Mouse (Mus musculus): Measurements from ENCODE around the gene Ptprn2.
"Not testable (repeated sequence)": the region's sequence is repeated elsewhere in the genome, so short reads cannot be mapped to it uniquely, and the experiment has no call there.

Ptprn2 gene

GRCm38 (mm10) chr12:116515824-116516223, 30.3 kb downstream of the Ptprn2 start:
- no peak for DNase-seq (ENCODE audit: low spot score)

GRCm38 (mm10) chr12:116528861-116529260, 43.3 kb downstream of the Ptprn2 start:
- DNase-seq (ENCODE audit: low spot score): no peak

- DNase-seq (ENCODE audit: low spot score): no peak
Measured at GRCm38 (mm10) chr12:116533281-116533680, 47.8 kb downstream of the Ptprn2 start.

- DNase-seq (ENCODE audit: low spot score): no peak
Measured at GRCm38 (mm10) chr12:116539305-116539704, 53.8 kb downstream of the Ptprn2 start.

- peak; percentile 27 for DNase-seq (ENCODE audit: low spot score)
Measured at GRCm38 (mm10) chr12:116540608-116541007, 55.1 kb downstream of the Ptprn2 start.

GRCm38 (mm10) chr12:116550031-116550430, 64.5 kb downstream of the Ptprn2 start:
- DNase-seq (ENCODE audit: low spot score): peak; percentile 38

GRCm38 (mm10) chr12:116551516-116551915, 66.0 kb downstream of the Ptprn2 start:
- DNase-seq (ENCODE audit: low spot score): no peak

- no peak for DNase-seq (ENCODE audit: low spot score)
Measured at GRCm38 (mm10) chr12:116552306-116552705, 66.8 kb downstream of the Ptprn2 start.

GRCm38 (mm10) chr12:116553361-116553760, 67.8 kb downstream of the Ptprn2 start:
- DNase-seq (ENCODE audit: low spot score): no peak

- DNase-seq (ENCODE audit: low spot score): no peak
Measured at GRCm38 (mm10) chr12:116555964-116556363, 70.4 kb downstream of the Ptprn2 start.

GRCm38 (mm10) chr12:116564441-116564840, 78.9 kb downstream of the Ptprn2 start:
- no peak for DNase-seq (ENCODE audit: low spot score)

- DNase-seq (ENCODE audit: low spot score): no peak
Measured at GRCm38 (mm10) chr12:116566672-116567071, 81.2 kb downstream of the Ptprn2 start.

- no peak for DNase-seq (ENCODE audit: low spot score)
Measured at GRCm38 (mm10) chr12:116567170-116567569, 81.7 kb downstream of the Ptprn2 start.

- DNase-seq (ENCODE audit: low spot score): no peak
Measured at GRCm38 (mm10) chr12:116569568-116569967, 84.0 kb downstream of the Ptprn2 start.

GRCm38 (mm10) chr12:116574102-116574501, 88.6 kb downstream of the Ptprn2 start:
- DNase-seq (ENCODE audit: low spot score): no peak

- DNase-seq (ENCODE audit: low spot score): no peak
Measured at GRCm38 (mm10) chr12:116574720-116575119, 89.2 kb downstream of the Ptprn2 start.

- not testable (repeated sequence) for DNase-seq (ENCODE audit: low spot score)
Measured at GRCm38 (mm10) chr12:116577917-116578316, 92.4 kb downstream of the Ptprn2 start.

- no peak for DNase-seq (ENCODE audit: low spot score)
Measured at GRCm38 (mm10) chr12:116580827-116581544, 95.5 kb downstream of the Ptprn2 start.

- DNase-seq (ENCODE audit: low spot score): no peak
Measured at GRCm38 (mm10) chr12:116581864-116582263, 96.3 kb downstream of the Ptprn2 start.

GRCm38 (mm10) chr12:116582829-116583228, 97.3 kb downstream of the Ptprn2 start:
- DNase-seq (ENCODE audit: low spot score): no peak

GRCm38 (mm10) chr12:116585001-116585400, 99.5 kb downstream of the Ptprn2 start:
- peak; percentile 6 for DNase-seq (ENCODE audit: low spot score)

GRCm38 (mm10) chr12:116586167-116586566, 100.6 kb downstream of the Ptprn2 start:
- DNase-seq (ENCODE audit: low spot score): no peak

- DNase-seq (ENCODE audit: low spot score): no peak
Measured at GRCm38 (mm10) chr12:116587548-116587947, 102.0 kb downstream of the Ptprn2 start.

- DNase-seq (ENCODE audit: low spot score): no peak
Measured at GRCm38 (mm10) chr12:116590076-116590475, 104.6 kb downstream of the Ptprn2 start.
